Mouse (Mus musculus) Patski (cell line): ENCODE data around the gene Mapk11. TPM values are rescaled to one million over a fixed set of nuclear protein-coding genes. Genes with fewer than 3 reads are reported as not detected.

Experiments
- ATAC-seq: fragments of 100-300 bp; one replicate; pipeline ENCODE4 v1.8.0; 2021
- CTCF ChIA-PET: fragments of 350-600 bp; sonication (Branson Sonifier 250); formaldehyde crosslinking; loops from one replicate; lab custom pipeline; 2022; ENCODE audit warnings: inconsistent platforms; lab: Charles Lee
- POLR2A ChIA-PET: fragments of 350-600 bp; sonication (Branson Sonifier 250); formaldehyde crosslinking; loops from one replicate; lab custom pipeline; 2022; ENCODE audit warnings: antibody characterized with exemption, inconsistent platforms; lab: Charles Lee
- DNase-seq: peaks from one replicate; pipeline ENCODE4 v3.0.0-alpha.2; 2011; ENCODE audit warnings: low read depth, low spot score
- H3K27me3 ChIP-seq: fragments of 371-371 bp; one replicate; pipeline ENCODE4 v1.5.1; 2021
- CTCF ChIP-seq: fragments of 100-300 bp; IDR thresholded peaks from one replicate; pipeline ENCODE4 v1.5.1; 2021
- in situ Hi-C: fragments of 300-500 bp; cut with MboI; formaldehyde crosslinking; loops from 3 replicates; pipeline ENCODE4 v1.11.1; 2018; ENCODE audit warnings: low pct_unique_long_range_greater_than_20kb, mixed read lengths
- polyA plus RNA-seq: library from polyadenylated mRNA; unstranded; gene quantifications from one replicate; pipeline ENCODE4 v1.2.3, GENCODE M21; 2021

The Mapk11 gene
- polyA plus RNA-seq, 1 experiment from 2014 or later = 16.3 TPM

DNA sequence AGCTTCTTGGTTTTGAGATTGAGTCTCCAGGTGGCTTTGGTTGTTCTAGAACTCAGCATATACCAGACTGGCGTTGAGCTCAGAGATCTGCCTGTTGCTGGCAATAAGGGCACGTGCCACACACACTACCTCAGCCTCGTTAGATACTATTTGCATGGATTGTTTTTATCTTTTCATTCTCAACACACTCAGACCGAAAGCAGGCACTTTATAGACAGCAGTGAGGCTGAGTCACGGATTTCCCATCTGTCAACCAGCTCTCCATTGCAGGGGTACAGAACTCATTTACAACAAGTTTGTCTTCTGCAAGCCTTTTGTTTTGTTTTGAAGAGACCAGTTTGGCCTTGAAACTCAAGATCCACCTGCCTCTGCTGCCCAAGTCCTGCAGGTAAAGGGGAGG, 52.0 kb downstream of the Mapk11 start:
- in situ Hi-C loops = loop anchor here (10.0 kb wide), 1 partner anchor 273 kb away; no protein-coding TSS in a partner anchor
- ATAC-seq (no peak), DNase-seq (no peak)
- H3K27me3 ChIP-seq = no peaks in the 10 kb centered on the region
- CTCF ChIA-PET = interaction anchor here (1.2 kb wide), 1 partner anchor 31 kb away, joined by 4 read pairs; the partner anchor contains the start of gene Hdac10
- no peak for TF ChIP-seq CTCF
- POLR2A ChIA-PET = no interaction called here

Other genes starting within 250 kb of the Mapk11 start
- gene Ttll8, start 195.2 kb downstream of the Mapk11 start, polyA plus RNA-seq = 0.03 TPM
- 0.06 TPM for gene Mlc1, start 170.6 kb downstream of the Mapk11 start, polyA plus RNA-seq
- gene Mov10l1, start 166.7 kb downstream of the Mapk11 start, polyA plus RNA-seq = not detected
- gene Panx2, start 89.9 kb downstream of the Mapk11 start, polyA plus RNA-seq = 0.12 TPM
- gene Trabd, start 74.5 kb downstream of the Mapk11 start, polyA plus RNA-seq = 44.7 TPM
- 31.1 TPM for gene Selenoo, start 60.5 kb downstream of the Mapk11 start, polyA plus RNA-seq
- gene Tubgcp6, start 26.5 kb downstream of the Mapk11 start, polyA plus RNA-seq = 17.6 TPM
- gene Hdac10, start 20.9 kb downstream of the Mapk11 start, polyA plus RNA-seq = 15.0 TPM
- gene Mapk12, start 8.9 kb downstream of the Mapk11 start, polyA plus RNA-seq = 7.1 TPM
- gene Plxnb2, start 31.2 kb upstream of the Mapk11 start, polyA plus RNA-seq = 444 TPM
- gene Dennd6b, start 46.9 kb upstream of the Mapk11 start, polyA plus RNA-seq = 11.3 TPM
- 37.2 TPM for gene Ppp6r2, start 61.9 kb upstream of the Mapk11 start, polyA plus RNA-seq
- gene Sbf1, start 165.7 kb upstream of the Mapk11 start, polyA plus RNA-seq = 150 TPM
- 0.14 TPM for gene Adm2, start 173.1 kb upstream of the Mapk11 start, polyA plus RNA-seq
- not detected for gene Miox, start 184.8 kb upstream of the Mapk11 start, polyA plus RNA-seq
- gene Lmf2, start 206.0 kb upstream of the Mapk11 start, polyA plus RNA-seq = 65.9 TPM
- gene Ncaph2, start 206.1 kb upstream of the Mapk11 start, polyA plus RNA-seq = 106 TPM
- gene Sco2, start 224.2 kb upstream of the Mapk11 start, polyA plus RNA-seq = 24.2 TPM
- gene Tymp, start 227.4 kb upstream of the Mapk11 start, polyA plus RNA-seq = 3.0 TPM
- 0.36 TPM for gene Odf3b, start 229.7 kb upstream of the Mapk11 start, polyA plus RNA-seq
- not detected for gene Klhdc7b, start 235.3 kb upstream of the Mapk11 start, polyA plus RNA-seq